Mouse (Mus musculus) liver, postnatal 0 days (tissue): Measurements from ENCODE around the gene Cxcl16. TPM values are rescaled to one million over a fixed set of nuclear protein-coding genes. Genes with fewer than 3 reads are reported as not detected.

Source experiments
- ATAC-seq: fragments of 200-750 bp; cut with Nextera tagmentation; 2 replicates; pipeline ENCODE4 v1.8.0; 2017; ENCODE audit warnings: mild to moderate bottlenecking, moderate library complexity
- DNase-seq: peaks from one replicate; pipeline ENCODE4 v3.0.0-alpha.2; 2016
- H3K27ac ChIP-seq: fragments of 300-500 bp; sonication (generic); 2 replicates; pipeline ENCODE4 v1.5.1; 2014; ENCODE audit warnings: antibody characterized with exemption, moderate library complexity, mild to moderate bottlenecking, low read depth
- H3K27me3 ChIP-seq: fragments of 300-500 bp; sonication (generic); 2 replicates; pipeline ENCODE4 v1.6.1; 2014; ENCODE audit warnings: low read length, control low read depth, mixed read lengths; ENCODE audit not compliant: insufficient read depth
- H3K36me3 ChIP-seq: fragments of 300-500 bp; sonication (generic); replicated peaks from 2 replicates; pipeline ENCODE4 v1.6.1; 2014; ENCODE audit warnings: mild to moderate bottlenecking, control low read depth, low read length, moderate library complexity, mixed read lengths; ENCODE audit not compliant: insufficient read depth
- H3K4me1 ChIP-seq: fragments of 300-500 bp; sonication (generic); 2 replicates; pipeline ENCODE4 v1.6.1; 2014; ENCODE audit warnings: antibody characterized with exemption, mild to moderate bottlenecking, control low read depth; ENCODE audit not compliant: insufficient read depth
- H3K4me2 ChIP-seq: fragments of 300-500 bp; sonication (generic); 2 replicates; pipeline ENCODE4 v1.6.1; 2014; ENCODE audit warnings: low read depth, mild to moderate bottlenecking, low read length, moderate library complexity, mixed read lengths
- H3K4me3 ChIP-seq: fragments of 300-500 bp; sonication (generic); 2 replicates; pipeline ENCODE4 v1.5.1; 2014; ENCODE audit warnings: low read depth, low read length
- H3K9ac ChIP-seq: fragments of 300-500 bp; sonication (generic); replicated peaks from 2 replicates; pipeline ENCODE4 v1.6.1; 2014; ENCODE audit warnings: mild to moderate bottlenecking, moderate library complexity
- H3K9me3 ChIP-seq: fragments of 300-500 bp; sonication (generic); 2 replicates; pipeline ENCODE4 v1.6.1; 2016; ENCODE audit warnings: mild to moderate bottlenecking, control low read depth, low read length, mixed read lengths
- CTCF ChIP-seq: sonication (generic); IDR thresholded peaks from 2 replicates; pipeline ENCODE4 v1.5.1; 2016; ENCODE audit warnings: antibody characterized with exemption, low read depth
- EP300 ChIP-seq: IDR thresholded peaks from 2 replicates; pipeline ENCODE4 v1.6.1; 2016; ENCODE audit warnings: antibody characterized with exemption, low read depth, mild to moderate bottlenecking
- WGBS: fragments of 180-500 bp; shearing (Covaris S2); extraction: QIAGEN DNeasy Blood & Tissue Kit; methylation state at CpG from one replicate; pipeline ENCODE4 v1.1.7; 2014; ENCODE audit not compliant: insufficient replicate concordance; 5-methylcytosine and 5-hydroxymethylcytosine counted together
- polyA plus RNA-seq: library from polyadenylated mRNA; unstranded; fragments of >200 nt; fragmentation: Nextera tagmentation; extraction: Ambion mirVana; gene quantifications from 2 replicates; pipeline ENCODE4 v1.2.1, GENCODE M21; 2015

The Cxcl16 gene
- polyA plus RNA-seq, 1 experiment from 2014 or later, result 9.2 TPM

DNA sequence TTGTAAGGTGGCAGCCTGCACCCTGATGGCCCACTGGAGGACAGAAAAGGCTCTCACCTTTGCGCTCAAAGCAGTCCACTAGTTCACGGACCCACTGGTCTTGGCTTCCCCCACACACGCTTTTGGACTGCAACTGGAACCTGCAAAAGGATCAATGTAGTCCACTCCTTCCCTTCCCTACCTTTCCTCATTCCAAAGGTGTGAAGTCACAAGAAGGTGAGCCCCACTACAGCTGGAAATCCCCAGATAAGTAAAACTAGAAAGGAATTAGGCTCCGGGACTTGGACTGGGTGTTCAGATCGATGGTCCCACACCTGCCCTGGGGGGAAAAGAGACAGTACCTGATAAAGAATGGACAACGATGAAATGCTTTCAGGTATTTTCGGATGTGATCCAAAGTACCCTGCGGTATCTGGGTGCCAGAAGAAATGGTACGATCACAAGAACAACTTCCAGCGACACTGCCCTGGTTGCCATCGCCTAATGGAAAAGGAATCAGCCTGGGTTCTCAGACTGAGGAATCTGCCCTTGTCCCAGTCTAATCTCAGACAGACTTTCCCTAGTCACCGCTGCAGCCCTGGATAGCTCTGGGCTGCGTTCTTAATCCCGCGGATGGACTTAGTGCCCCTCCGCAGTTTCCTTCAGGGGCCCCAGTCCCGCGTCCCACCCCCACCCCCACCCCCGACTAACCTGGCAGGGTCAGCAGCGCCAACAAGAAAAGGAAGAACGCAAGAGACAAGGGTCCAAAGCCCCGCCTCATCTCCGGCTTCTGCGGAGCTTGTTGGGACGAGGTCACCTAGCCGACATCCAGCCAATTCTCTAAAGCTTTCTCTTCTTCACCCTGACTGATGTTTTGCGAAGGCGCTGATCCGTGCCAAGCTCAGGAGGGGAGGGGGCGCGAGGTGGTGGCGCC lies 840 bp downstream of the Cxcl16 start, which contains the start of gene Zmynd15:
TSS of gene Zmynd15 (plus strand) at position 746 of the 913 bp plus-strand sequence.
- Histone ChIP-seq H3K9me3 (no peaks in the 10 kb centered on the region), H3K27ac (peak within 1 kb of the TSS; percentile 66), H3K36me3 (no peaks in the 10 kb centered on the region), H3K4me2 (peak within 1 kb of the TSS; percentile 82), H3K27me3 (peaks cover 21% of the 10 kb centered on the region), H3K9ac (peak within 1 kb of the TSS; percentile 63), H3K4me1 (peaks cover 4% of the 10 kb centered on the region), H3K4me3 (peak within 1 kb of the TSS; percentile 58)
- ATAC-seq (peak; percentile 8; the same call in 1 of the 2 replicates), DNase-seq (no peak)
- TF ChIP-seq CTCF, result no peak
- TF ChIP-seq EP300, result no peak
- WGBS, result 16% methylated on average over 30 of the region's 32 CpGs

DNA sequence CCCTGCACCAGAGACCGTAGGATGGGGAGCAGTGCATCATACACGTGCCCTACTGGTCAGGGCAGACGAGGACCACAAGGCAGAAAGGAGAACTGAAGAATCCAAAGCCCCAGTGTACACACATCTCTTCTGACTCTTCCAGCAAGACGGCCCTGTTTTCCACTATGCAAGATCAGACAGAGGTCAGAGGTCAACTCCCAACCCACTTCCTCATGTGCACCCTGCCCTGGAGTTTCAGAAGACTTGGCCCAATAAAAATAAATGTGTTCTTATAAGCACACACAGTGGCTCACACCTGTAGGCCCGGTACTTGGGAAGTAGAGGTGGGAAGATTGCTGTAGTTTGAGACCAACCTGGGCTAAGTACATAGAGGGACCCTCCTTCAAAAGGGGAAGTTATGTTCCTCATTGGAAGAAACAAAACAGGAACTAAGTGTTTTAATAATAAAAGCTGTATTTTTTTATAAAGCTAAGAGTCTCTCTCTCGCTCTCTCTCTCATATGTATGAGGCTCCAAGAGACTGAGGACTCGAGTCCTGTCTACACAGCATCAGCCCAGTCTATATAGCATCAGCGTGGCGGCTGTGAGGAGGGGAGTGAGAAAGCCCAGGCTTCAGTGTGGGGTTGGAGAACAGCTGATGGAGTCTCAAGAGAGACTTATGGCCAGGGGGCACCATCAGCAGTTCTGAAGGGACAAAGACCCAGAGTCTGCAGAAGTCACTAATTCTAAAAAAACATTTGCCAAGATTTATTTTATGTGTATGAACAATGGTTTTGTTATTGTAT lies 6.3 kb downstream of the Cxcl16 start:
- Histone ChIP-seq H3K27me3 (peaks cover 3% of the 10 kb centered on the region), H3K9me3 (no peaks in the 10 kb centered on the region), H3K9ac (0 out of 2 replicates have a peak overlapping the region, but pooled peaks have one; percentile 16), H3K36me3 (no peaks in the 10 kb centered on the region), H3K4me1 (peaks cover 22% of the 10 kb centered on the region), H3K27ac (0 out of 2 replicates have a peak overlapping the region, but pooled peaks have one; percentile 2), H3K4me3 (no peak overlapping the region), H3K4me2 (no peak overlapping the region)
- WGBS, result 65% methylated on average over 9 of the region's 9 CpGs
- no peak for DNase-seq
- TF ChIP-seq EP300 (no peak), CTCF (no peak)
- ATAC-seq, result no peak

GRCm38 (mm10) chr11:70451797-70452498 lies 7.8 kb downstream of the Cxcl16 start, which contains the start of gene Med11:
Med11 (plus strand) TSS chr11:70451919.
- WGBS, result under 1% methylated on average over 46 of the region's 46 CpGs
- Histone ChIP-seq H3K27me3 (no peaks in the 10 kb centered on the region), H3K9me3 (no peaks in the 10 kb centered on the region), H3K4me1 (peaks cover 23% of the 10 kb centered on the region), H3K36me3 (no peaks in the 10 kb centered on the region), H3K9ac (peak within 1 kb of the TSS; percentile 74), H3K4me3 (peak within 1 kb of the TSS; percentile 64), H3K27ac (peak within 1 kb of the TSS; percentile 97), H3K4me2 (peak within 1 kb of the TSS; percentile 76)
- TF ChIP-seq CTCF (peak; percentile 98), EP300 (no peak)
- DNase-seq (peak; percentile 95), ATAC-seq (peak; percentile 97)

GRCm38 (mm10) chr11:70450926-70451325 lies 8.9 kb downstream of the Cxcl16 start:
- TF ChIP-seq CTCF (no peak), EP300 (no peak)
- H3K4me3 ChIP-seq, result no peak overlapping the region
- no peak overlapping the region for H3K9ac ChIP-seq
- WGBS, result 75% methylated on average over 2 of the region's 2 CpGs
- no peaks in the 10 kb centered on the region for H3K36me3 ChIP-seq
- no peaks in the 10 kb centered on the region for H3K9me3 ChIP-seq
- no peaks in the 10 kb centered on the region for H3K27me3 ChIP-seq
- ATAC-seq, result no peak
- H3K4me1 ChIP-seq, result peaks cover 34% of the 10 kb centered on the region
- DNase-seq, result no peak
- H3K27ac ChIP-seq, result no peak overlapping the region
- H3K4me2 ChIP-seq, result 0 out of 2 replicates have a peak overlapping the region, but pooled peaks have one; percentile 76

DNA sequence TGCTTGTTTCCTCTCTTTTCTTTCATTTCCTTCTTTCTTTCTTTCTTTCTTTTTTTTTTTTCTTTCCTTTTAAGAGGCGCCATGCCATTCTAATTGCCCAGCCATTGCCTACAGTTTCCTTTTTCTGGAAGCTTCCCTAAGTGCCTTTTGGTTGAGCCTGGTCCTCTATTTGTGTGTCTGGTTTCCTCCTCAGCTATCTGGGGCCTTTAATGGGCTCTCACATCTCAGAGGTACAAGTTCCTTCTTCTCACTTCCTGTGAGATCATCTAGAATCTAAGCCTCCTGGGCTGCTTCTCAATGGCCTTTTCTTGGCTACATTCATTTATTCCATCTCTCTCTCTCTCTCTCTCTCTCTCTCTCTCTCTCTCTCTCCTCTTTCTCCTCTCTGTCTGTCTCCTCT lies 12.4 kb downstream of the Cxcl16 start:
- no peak overlapping the region for H3K4me2 ChIP-seq
- no peak for TF ChIP-seq CTCF
- no peaks in the 10 kb centered on the region; the same call in 1 of the 2 replicates for H3K36me3 ChIP-seq
- peak overlapping the region; percentile 6; the same call in 1 of the 2 replicates for H3K27ac ChIP-seq
- no peak overlapping the region for H3K4me3 ChIP-seq
- no peak for DNase-seq
- H3K4me1 ChIP-seq, result peaks cover 29% of the 10 kb centered on the region
- H3K27me3 ChIP-seq, result no peaks in the 10 kb centered on the region
- 42% methylated on average over 1 of the region's 1 CpGs for WGBS
- no peak overlapping the region for H3K9ac ChIP-seq
- no peak for ATAC-seq
- H3K9me3 ChIP-seq, result no peaks in the 10 kb centered on the region

GRCm38 (mm10) chr11:70446756-70447155 lies 13.0 kb downstream of the Cxcl16 start:
- H3K27ac ChIP-seq, result peak overlapping the region; percentile 66
- H3K9me3 ChIP-seq, result no peaks in the 10 kb centered on the region
- DNase-seq (peak; percentile 53), ATAC-seq (no peak)
- peak; percentile 54 for TF ChIP-seq CTCF
- TF ChIP-seq EP300, result no peak
- no peak overlapping the region for H3K9ac ChIP-seq
- H3K4me2 ChIP-seq, result no peak overlapping the region
- H3K36me3 ChIP-seq, result peaks cover 4% of the 10 kb centered on the region; the same call in 1 of the 2 replicates
- 23% methylated on average over 3 of the region's 3 CpGs for WGBS
- no peak overlapping the region for H3K4me3 ChIP-seq
- H3K4me1 ChIP-seq, result peaks cover 30% of the 10 kb centered on the region
- H3K27me3 ChIP-seq, result no peaks in the 10 kb centered on the region
